22 mouse cellular contexts compared by ENCODE assay signal in the genomic region with DNA sequence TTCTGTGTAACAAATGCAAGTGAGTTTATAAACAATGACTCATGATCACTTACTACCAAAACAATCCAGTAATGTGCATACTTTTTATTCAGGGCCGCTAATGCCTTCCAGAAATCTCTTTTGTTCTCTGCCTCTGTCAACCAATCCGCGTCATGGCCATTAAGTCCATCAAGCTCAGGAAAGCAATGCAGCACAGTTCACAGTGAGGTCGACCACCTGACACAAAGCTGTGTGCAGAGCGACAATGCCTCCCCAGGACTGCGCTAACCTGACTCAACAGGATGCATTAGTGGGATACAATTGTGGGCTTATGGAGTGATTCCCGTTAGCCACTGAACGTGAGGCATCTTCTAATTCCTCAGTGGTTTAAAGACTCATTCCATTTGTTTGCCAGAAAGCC. TPM values are rescaled to one million over a fixed set of nuclear protein-coding genes. Genes with fewer than 3 reads are reported as not detected.
DNase-seq lines count a peak whose midpoint lies in the region; ATAC-seq and TF ChIP-seq lines count a peak whose summit lies in the region.
"Had no signal": no experiment of that assay in that cellular context is flagged by ENCODE, and none has a peak within 500 bp of the region (broad histone marks: within the 10 kb centered on the region; RNA-seq: fewer than 3 reads in every experiment).

No protein-coding gene starts in this region.

- H3K27me3 ChIP-seq in forebrain, embryonic 11.5 days (ENCODE audit: control insufficient read depth, insufficient read depth, low read length) = no peaks in the 10 kb centered on the region
- no peaks in the 10 kb centered on the region for H3K27me3 ChIP-seq in forebrain, embryonic 10.5 days (ENCODE audit: poor library complexity, severe bottlenecking)
- H3K27me3 ChIP-seq in lung, embryonic 14.5 days (ENCODE audit: insufficient read depth, low read length) = no peaks in the 10 kb centered on the region
- H3K27me3 ChIP-seq in midbrain, embryonic 15.5 days (replicated peaks) = no peaks in the 10 kb centered on the region
- H3K27me3 ChIP-seq in midbrain, embryonic 10.5 days (ENCODE audit: low read depth, poor library complexity, severe bottlenecking) = peaks cover 8% of the 10 kb centered on the region; the same call in 1 of the 2 replicates
- H3K27me3 ChIP-seq in embryonic facial prominence, embryonic 14.5 days (replicated peaks; ENCODE audit: control insufficient read depth, insufficient read depth, low read length) = no peaks in the 10 kb centered on the region; the same call in 1 of the 2 replicates
- H3K27me3 ChIP-seq: CH12.LX; stomach, embryonic 15.5 days had no signal

- H3K9me3 ChIP-seq in forebrain, embryonic 11.5 days (ENCODE audit: control insufficient read depth, low read length) = no peaks in the 10 kb centered on the region
- H3K9me3 ChIP-seq in forebrain, embryonic 10.5 days = no peaks in the 10 kb centered on the region
- H3K9me3 ChIP-seq in lung, embryonic 14.5 days (ENCODE audit: low read depth, low read length) = no peaks in the 10 kb centered on the region
- no peaks in the 10 kb centered on the region for H3K9me3 ChIP-seq in midbrain, embryonic 15.5 days
- no peaks in the 10 kb centered on the region for H3K9me3 ChIP-seq in midbrain, embryonic 10.5 days (replicated peaks)
- no peaks in the 10 kb centered on the region for H3K9me3 ChIP-seq in embryonic facial prominence, embryonic 14.5 days (ENCODE audit: control insufficient read depth, low read length)
- H3K9me3 ChIP-seq: heart, embryonic 10.5 days; stomach, embryonic 15.5 days had no signal

- ATAC-seq in forebrain, embryonic 11.5 days (replicated peaks; ENCODE audit: low FRiP score) = peak; percentile 57; the same call in 1 of the 2 replicates
- no peak; the same call in 1 of the 2 replicates for ATAC-seq in lung, embryonic 14.5 days (ENCODE audit: insufficient read depth)
- ATAC-seq in midbrain, embryonic 15.5 days (replicated peaks) = 0 out of 2 replicates have a peak, but pooled peaks have one; percentile 55
- peak; percentile 74 for ATAC-seq in embryonic facial prominence, embryonic 14.5 days (ENCODE audit: low read depth)
- ATAC-seq: hindbrain, embryonic 16.5 days; intestine, postnatal 0 days had no signal

- H3K36me3 ChIP-seq in forebrain, embryonic 11.5 days (ENCODE audit: control insufficient read depth, insufficient read depth, low read length) = no peaks in the 10 kb centered on the region
- no peaks in the 10 kb centered on the region for H3K36me3 ChIP-seq in forebrain, embryonic 10.5 days (replicated peaks)
- H3K36me3 ChIP-seq in lung, embryonic 14.5 days (ENCODE audit: insufficient read depth) = no peaks in the 10 kb centered on the region
- H3K36me3 ChIP-seq in midbrain, embryonic 15.5 days (replicated peaks) = no peaks in the 10 kb centered on the region
- H3K36me3 ChIP-seq in midbrain, embryonic 10.5 days = no peaks in the 10 kb centered on the region
- no peaks in the 10 kb centered on the region for H3K36me3 ChIP-seq in embryonic facial prominence, embryonic 14.5 days (ENCODE audit: control insufficient read depth, insufficient read depth, low read length)
- H3K36me3 ChIP-seq: heart, embryonic 10.5 days; stomach, embryonic 15.5 days had no signal

- H3K27ac ChIP-seq in forebrain, embryonic 11.5 days (ENCODE audit: low read depth, low read length) = no peak overlapping the region
- H3K27ac ChIP-seq in forebrain, embryonic 10.5 days = no peak overlapping the region
- H3K27ac ChIP-seq in lung, embryonic 14.5 days (ENCODE audit: low read depth) = no peak overlapping the region
- no peak overlapping the region for H3K27ac ChIP-seq in midbrain, embryonic 15.5 days
- no peak overlapping the region for H3K27ac ChIP-seq in midbrain, embryonic 10.5 days (replicated peaks)
- no peak overlapping the region for H3K27ac ChIP-seq in embryonic facial prominence, embryonic 14.5 days (replicated peaks; ENCODE audit: low read depth, low read length)
- H3K27ac ChIP-seq: heart, embryonic 10.5 days; layer of hippocampus, adult 2 months; liver, embryonic 14.5 days; stomach, embryonic 15.5 days had no signal

- no peak for TF ChIP-seq CTCF in lung, embryonic 14.5 days (IDR thresholded peaks at IDR 0.05; ENCODE audit: low read depth)

- 19% methylated on average over 8 of the region's 8 CpGs for WGBS in forebrain, embryonic 11.5 days
- 29% methylated on average over 8 of the region's 8 CpGs for WGBS in forebrain, embryonic 10.5 days
- WGBS in lung, embryonic 14.5 days = 50% methylated on average over 8 of the region's 8 CpGs
- 25% methylated on average over 8 of the region's 8 CpGs for WGBS in midbrain, embryonic 15.5 days
- whole genome bisulfite sequencing in midbrain, embryonic 10.5 days = 44% methylated on average over 8 of the region's 8 CpGs
- WGBS in embryonic facial prominence, embryonic 14.5 days = 44% methylated on average over 8 of the region's 8 CpGs

- no peak overlapping the region for H3K9ac ChIP-seq in forebrain, embryonic 11.5 days (ENCODE audit: low read length)
- H3K9ac ChIP-seq in lung, embryonic 14.5 days = no peak overlapping the region
- no peak overlapping the region for H3K9ac ChIP-seq in midbrain, embryonic 15.5 days
- H3K9ac ChIP-seq in embryonic facial prominence, embryonic 14.5 days (ENCODE audit: low read depth, low read length) = no peak overlapping the region
- H3K9ac ChIP-seq: liver, embryonic 14.5 days; stomach, embryonic 15.5 days had no signal

- no peaks in the 10 kb centered on the region for H3K4me1 ChIP-seq in forebrain, embryonic 11.5 days (replicated peaks; ENCODE audit: control insufficient read depth, insufficient read depth, low read length)
- peaks cover 21% of the 10 kb centered on the region for H3K4me1 ChIP-seq in forebrain, embryonic 10.5 days
- H3K4me1 ChIP-seq in lung, embryonic 14.5 days (ENCODE audit: insufficient read depth) = peaks cover 3% of the 10 kb centered on the region
- no peaks in the 10 kb centered on the region for H3K4me1 ChIP-seq in midbrain, embryonic 15.5 days
- H3K4me1 ChIP-seq in midbrain, embryonic 10.5 days = peaks cover 23% of the 10 kb centered on the region
- H3K4me1 ChIP-seq in embryonic facial prominence, embryonic 14.5 days (ENCODE audit: control insufficient read depth, insufficient read depth, low read length) = no peaks in the 10 kb centered on the region
- H3K4me1 ChIP-seq: stomach, embryonic 15.5 days had no signal

- H3K4me3 ChIP-seq in forebrain, embryonic 11.5 days (ENCODE audit: low read depth, low read length) = no peak overlapping the region
- H3K4me3 ChIP-seq in forebrain, embryonic 10.5 days = no peak overlapping the region
- H3K4me3 ChIP-seq in lung, embryonic 14.5 days (ENCODE audit: low read depth, low read length) = no peak overlapping the region
- no peak overlapping the region for H3K4me3 ChIP-seq in midbrain, embryonic 15.5 days
- no peak overlapping the region for H3K4me3 ChIP-seq in midbrain, embryonic 10.5 days
- no peak overlapping the region for H3K4me3 ChIP-seq in embryonic facial prominence, embryonic 14.5 days (ENCODE audit: low read depth, low read length)
- H3K4me3 ChIP-seq: heart, embryonic 10.5 days; layer of hippocampus, adult 2 months; stomach, embryonic 15.5 days had no signal

- peak; percentile 44 for DNase-seq in forebrain, embryonic 11.5 days (ENCODE audit: low spot score)
- no peak for DNase-seq in forebrain, embryonic 10.5 days (ENCODE audit: extremely low spot score, low spot score)
- peak; percentile 24 for DNase-seq in lung, embryonic 14.5 days
- DNase-seq in lung, postnatal 25 days (ENCODE audit: low spot score) = no peak
- no peak for DNase-seq in midbrain, embryonic 10.5 days (ENCODE audit: low spot score)
- DNase-seq in embryonic facial prominence, embryonic 14.5 days (ENCODE audit: low spot score) = peak; percentile 57
- no peak for DNase-seq in layer of hippocampus, postnatal 14 days (ENCODE audit: low spot score in 2 of 2)
- DNase-seq: adrenal gland, postnatal 14 days; cerebellum, adult 2 months; gastrocnemius, postnatal 36 days; heart, postnatal 14 days; kidney, postnatal 10 days; right cerebral cortex, postnatal 14 days had no signal

- H3K4me2 ChIP-seq in forebrain, embryonic 11.5 days (ENCODE audit: low read depth, low read length, severe bottlenecking) = no peak overlapping the region
- H3K4me2 ChIP-seq in lung, embryonic 14.5 days = no peak overlapping the region
- no peak overlapping the region for H3K4me2 ChIP-seq in midbrain, embryonic 15.5 days
- no peak overlapping the region for H3K4me2 ChIP-seq in embryonic facial prominence, embryonic 14.5 days (ENCODE audit: low read depth, low read length)
- H3K4me2 ChIP-seq: stomach, embryonic 15.5 days had no signal

RNA-seq across cellular contexts. Expression of gene Hmcn1, which starts 45.3 kb away (rescaled TPM):
- 10.1 and 12.1 TPM in 2 replicates for polyA plus RNA-seq in forebrain, embryonic 11.5 days (2014; fragmentation: Nextera tagmentation; extraction: Ambion mirVana)
- 9.1 and 10.5 TPM in 2 replicates for polyA plus RNA-seq in forebrain, embryonic 10.5 days (2016; fragmentation: Nextera tagmentation; extraction: Ambion mirVana)
- polyA plus RNA-seq in lung, embryonic 14.5 days (2014; fragmentation: Nextera tagmentation; extraction: Ambion mirVana) = 14.5 and 17.1 TPM in 2 replicates
- 1.8 and 2.0 TPM in 2 replicates for polyA plus RNA-seq in midbrain, embryonic 15.5 days (2015; fragmentation: Nextera tagmentation; extraction: Ambion mirVana)
- polyA plus RNA-seq in midbrain, embryonic 10.5 days (2016; fragmentation: Nextera tagmentation; extraction: Ambion mirVana) = 4.8 and 5.8 TPM in 2 replicates
- polyA plus RNA-seq in embryonic facial prominence, embryonic 14.5 days (2014; fragmentation: Nextera tagmentation; extraction: Ambion mirVana) = 30.7 and 36.5 TPM in 2 replicates
- total RNA-seq in layer of hippocampus, postnatal 14 days (2021) = 1 to 10 TPM; 5.8 to 5.9 TPM
- total RNA-seq: common myeloid progenitor, adult 5-6 weeks had no signal

Comparison
In these comparisons a context has a peak if more than half of its experiments do, and no peak if none do; other contexts are left out.
1. DNase-seq: peak in forebrain, embryonic 11.5 days (single experiment), lung, embryonic 14.5 days (single experiment) and embryonic facial prominence, embryonic 14.5 days (single experiment); none in forebrain, embryonic 10.5 days (single experiment), lung, postnatal 25 days (single experiment), midbrain, embryonic 10.5 days (single experiment) and layer of hippocampus, postnatal 14 days (0 of 2).